Mouse (Mus musculus): ENCODE measurements around the gene Dph1. TPM values are rescaled to one million over a fixed set of nuclear protein-coding genes. Genes with fewer than 3 reads are reported as not detected.
A peak's percentile ranks its signal among the peaks of the same experiment; 100 is the strongest.

Gene Dph1
- polyA plus RNA-seq, 1 experiment, result 33.8 TPM

DNA sequence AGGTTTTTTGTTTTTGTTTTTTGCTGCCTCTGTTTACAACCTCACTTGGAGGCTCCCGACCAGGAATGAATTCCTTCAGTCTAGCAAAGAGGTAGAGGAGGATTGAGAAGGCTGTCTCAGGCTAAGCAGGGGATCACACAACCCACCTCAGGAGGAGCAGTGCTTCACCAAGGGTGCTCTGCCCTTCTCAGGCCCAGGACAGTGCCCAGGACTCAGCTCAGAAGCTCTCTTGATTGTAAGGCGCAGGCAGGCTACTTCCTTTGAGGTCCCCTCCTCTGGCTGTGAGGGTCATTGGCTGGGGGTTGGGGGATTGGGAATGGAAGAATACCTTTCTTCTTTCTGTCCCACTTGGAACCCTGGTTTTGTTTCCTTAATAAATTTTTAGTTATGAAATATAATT lies 27.0 kb downstream of the Dph1 start:
- no peak overlapping the region for H3K4me3 ChIP-seq (ENCODE audit: control insufficient read depth, insufficient read depth, low read length)

DNA sequence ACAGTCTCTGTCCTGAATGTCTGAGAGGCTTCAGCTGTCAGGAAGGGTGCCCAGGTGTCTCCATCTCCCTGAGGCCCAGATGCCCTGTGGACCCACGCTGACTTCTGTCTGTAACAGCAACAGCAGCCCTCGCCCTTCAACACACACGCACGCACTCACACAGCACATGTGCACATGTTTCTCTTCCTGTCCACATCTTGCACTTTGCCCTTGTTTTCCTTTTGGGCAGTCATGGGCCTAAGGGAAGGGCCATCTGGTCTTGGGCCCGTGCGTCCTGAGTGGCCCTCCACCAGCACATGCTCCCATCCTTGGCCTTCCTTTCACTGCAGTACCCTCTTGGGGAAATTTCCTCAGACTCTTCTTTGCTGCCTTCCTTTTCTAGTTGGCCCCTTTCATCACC lies 27.7 kb downstream of the Dph1 start:
- Histone ChIP-seq H3K4me3 (ENCODE audit: control insufficient read depth, insufficient read depth, low read length) (no peak overlapping the region), H3K27ac (ENCODE audit: control insufficient read depth, insufficient read depth, low read length) (no peak overlapping the region), H3K36me3 (ENCODE audit: control insufficient read depth, insufficient read depth, low read length) (peaks cover 7% of the 10 kb centered on the region; the same call in 1 of the 2 replicates), H3K27me3 (ENCODE audit: control insufficient read depth, insufficient read depth, low read length) (peaks cover 26% of the 10 kb centered on the region), H3K4me1 (replicated peaks; ENCODE audit: control insufficient read depth, insufficient read depth, low read length) (peaks cover 26% of the 10 kb centered on the region)
- no peak for DNase-seq
- WGBS, result 93% methylated on average over 6 of the region's 6 CpGs
- no peak for TF ChIP-seq POLR2A (IDR thresholded peaks at IDR 0.05; ENCODE audit: control insufficient read depth, extremely low read depth, insufficient read depth, low read length, poor library complexity)
- TF ChIP-seq CTCF (IDR thresholded peaks at IDR 0.05; ENCODE audit: borderline replicate concordance, control insufficient read depth, extremely low read depth, insufficient read depth, low read length, poor library complexity), result no peak

More for the DNA sequence above, 27.0 kb downstream of the Dph1 start:
- no peak for DNase-seq
- peaks cover 32% of the 10 kb centered on the region for H3K27me3 ChIP-seq (ENCODE audit: control insufficient read depth, insufficient read depth, low read length)
- no peak for TF ChIP-seq CTCF (IDR thresholded peaks at IDR 0.05; ENCODE audit: borderline replicate concordance, control insufficient read depth, extremely low read depth, insufficient read depth, low read length, poor library complexity)
- TF ChIP-seq POLR2A (IDR thresholded peaks at IDR 0.05; ENCODE audit: control insufficient read depth, extremely low read depth, insufficient read depth, low read length, poor library complexity), result no peak
- peaks cover 7% of the 10 kb centered on the region; the same call in 1 of the 2 replicates for H3K36me3 ChIP-seq (ENCODE audit: control insufficient read depth, insufficient read depth, low read length)
- H3K27ac ChIP-seq (ENCODE audit: control insufficient read depth, insufficient read depth, low read length), result no peak overlapping the region
- 98% methylated on average over 2 of the region's 2 CpGs for WGBS
- H3K4me1 ChIP-seq (replicated peaks; ENCODE audit: control insufficient read depth, insufficient read depth, low read length), result peaks cover 32% of the 10 kb centered on the region

DNA sequence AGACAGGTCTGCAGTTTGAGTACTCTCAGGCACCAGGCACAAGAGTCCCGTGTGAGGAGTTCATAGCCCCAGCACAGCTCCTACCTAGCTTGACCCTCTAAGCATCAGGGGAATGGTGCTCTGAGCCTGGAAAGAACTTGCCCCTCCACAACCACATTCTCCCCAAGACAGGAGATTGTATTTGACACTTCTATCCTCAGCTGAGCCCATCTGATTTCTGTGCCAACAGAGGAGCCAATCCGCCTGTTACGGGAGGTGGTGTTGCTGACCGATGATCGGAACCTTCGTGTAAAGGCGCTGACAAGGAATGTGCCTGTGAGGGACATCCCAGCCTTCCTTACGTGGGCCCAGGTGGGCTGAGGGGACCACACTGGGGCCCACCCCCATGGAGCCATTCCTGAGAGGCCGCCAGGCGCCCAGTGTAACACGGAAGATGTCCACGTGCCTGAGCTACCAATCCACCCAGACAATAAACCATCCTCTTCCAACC lies 28.4 kb downstream of the Dph1 start:
- Histone ChIP-seq H3K27ac (ENCODE audit: control insufficient read depth, insufficient read depth, low read length) (no peak overlapping the region), H3K4me3 (ENCODE audit: control insufficient read depth, insufficient read depth, low read length) (no peak overlapping the region), H3K4me1 (replicated peaks; ENCODE audit: control insufficient read depth, insufficient read depth, low read length) (peaks cover 22% of the 10 kb centered on the region), H3K27me3 (ENCODE audit: control insufficient read depth, insufficient read depth, low read length) (peaks cover 20% of the 10 kb centered on the region), H3K36me3 (ENCODE audit: control insufficient read depth, insufficient read depth, low read length) (peaks cover 7% of the 10 kb centered on the region; the same call in 1 of the 2 replicates)
- 87% methylated on average over 12 of the region's 12 CpGs for WGBS
- no peak for DNase-seq
- TF ChIP-seq POLR2A (IDR thresholded peaks at IDR 0.05; ENCODE audit: control insufficient read depth, extremely low read depth, insufficient read depth, low read length, poor library complexity) (no peak), CTCF (IDR thresholded peaks at IDR 0.05; ENCODE audit: borderline replicate concordance, control insufficient read depth, extremely low read depth, insufficient read depth, low read length, poor library complexity) (no peak)

DNA sequence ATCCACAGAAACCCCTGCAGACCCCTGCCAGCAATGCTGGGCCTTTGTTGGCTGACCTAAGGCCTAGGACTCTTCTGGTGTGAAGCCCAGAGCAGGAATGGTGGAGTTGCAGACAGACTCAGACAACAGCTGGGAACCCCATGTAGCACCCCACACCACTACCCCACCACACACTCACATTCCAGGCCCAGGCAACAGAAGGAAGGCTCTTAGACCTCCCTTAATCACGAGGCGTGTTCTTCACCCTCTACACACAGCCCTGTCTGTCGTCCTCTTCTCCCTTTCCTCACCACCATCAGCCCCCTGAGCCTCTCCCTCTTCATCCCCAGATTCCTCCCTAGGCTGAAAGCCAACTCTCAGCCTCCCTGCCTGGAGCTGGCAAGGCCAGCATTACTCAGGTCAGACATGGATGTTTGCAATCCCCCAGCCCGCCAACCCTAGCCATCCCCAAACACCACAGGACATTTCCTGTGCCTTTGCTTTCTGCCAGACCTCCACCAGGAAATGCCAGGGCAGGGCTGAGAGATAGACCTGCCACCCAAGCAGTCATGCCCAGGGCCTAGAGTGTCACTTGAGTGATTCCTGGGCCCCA lies 29.5 kb downstream of the Dph1 start:
- Histone ChIP-seq H3K27ac (ENCODE audit: control insufficient read depth, insufficient read depth, low read length) (no peak overlapping the region), H3K27me3 (ENCODE audit: control insufficient read depth, insufficient read depth, low read length) (peaks cover 9% of the 10 kb centered on the region; the same call in 1 of the 2 replicates), H3K4me3 (ENCODE audit: control insufficient read depth, insufficient read depth, low read length) (no peak overlapping the region), H3K4me1 (replicated peaks; ENCODE audit: control insufficient read depth, insufficient read depth, low read length) (peaks cover 10% of the 10 kb centered on the region), H3K36me3 (ENCODE audit: control insufficient read depth, insufficient read depth, low read length) (peaks cover 7% of the 10 kb centered on the region; the same call in 1 of the 2 replicates)
- DNase-seq, result no peak
- 90% methylated on average over 4 of the region's 4 CpGs for WGBS
- TF ChIP-seq CTCF (IDR thresholded peaks at IDR 0.05; ENCODE audit: borderline replicate concordance, control insufficient read depth, extremely low read depth, insufficient read depth, low read length, poor library complexity), result no peak
- TF ChIP-seq POLR2A (IDR thresholded peaks at IDR 0.05; ENCODE audit: control insufficient read depth, extremely low read depth, insufficient read depth, low read length, poor library complexity), result no peak

DNA sequence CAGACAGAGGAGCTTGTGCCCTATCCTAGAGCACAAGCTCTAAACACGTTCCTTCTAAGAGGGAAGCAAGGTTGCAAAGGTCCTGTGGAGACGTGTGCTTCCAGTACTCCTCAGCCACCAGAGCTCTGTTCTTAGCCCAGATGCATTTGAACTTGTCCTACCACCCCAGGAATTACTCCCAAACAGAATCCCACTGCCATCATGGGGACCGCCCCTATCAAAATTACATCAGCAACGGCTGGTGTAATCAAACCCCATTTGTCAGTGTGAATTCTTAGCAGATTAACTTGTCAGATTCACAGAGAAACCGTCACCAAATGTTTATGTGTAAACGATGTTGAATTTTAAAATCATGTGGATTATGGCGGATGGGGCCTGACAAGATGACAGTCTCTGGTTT lies 30.1 kb downstream of the Dph1 start:
- Histone ChIP-seq H3K36me3 (ENCODE audit: control insufficient read depth, insufficient read depth, low read length) (peaks cover 7% of the 10 kb centered on the region; the same call in 1 of the 2 replicates), H3K27ac (ENCODE audit: control insufficient read depth, insufficient read depth, low read length) (no peak overlapping the region), H3K4me1 (replicated peaks; ENCODE audit: control insufficient read depth, insufficient read depth, low read length) (peaks cover 6% of the 10 kb centered on the region), H3K27me3 (ENCODE audit: control insufficient read depth, insufficient read depth, low read length) (peaks cover 3% of the 10 kb centered on the region; the same call in 1 of the 2 replicates), H3K4me3 (ENCODE audit: control insufficient read depth, insufficient read depth, low read length) (no peak overlapping the region)
- 90% methylated on average over 7 of the region's 7 CpGs for WGBS
- DNase-seq, result no peak
- TF ChIP-seq POLR2A (IDR thresholded peaks at IDR 0.05; ENCODE audit: control insufficient read depth, extremely low read depth, insufficient read depth, low read length, poor library complexity) (no peak), CTCF (IDR thresholded peaks at IDR 0.05; ENCODE audit: borderline replicate concordance, control insufficient read depth, extremely low read depth, insufficient read depth, low read length, poor library complexity) (no peak)

DNA sequence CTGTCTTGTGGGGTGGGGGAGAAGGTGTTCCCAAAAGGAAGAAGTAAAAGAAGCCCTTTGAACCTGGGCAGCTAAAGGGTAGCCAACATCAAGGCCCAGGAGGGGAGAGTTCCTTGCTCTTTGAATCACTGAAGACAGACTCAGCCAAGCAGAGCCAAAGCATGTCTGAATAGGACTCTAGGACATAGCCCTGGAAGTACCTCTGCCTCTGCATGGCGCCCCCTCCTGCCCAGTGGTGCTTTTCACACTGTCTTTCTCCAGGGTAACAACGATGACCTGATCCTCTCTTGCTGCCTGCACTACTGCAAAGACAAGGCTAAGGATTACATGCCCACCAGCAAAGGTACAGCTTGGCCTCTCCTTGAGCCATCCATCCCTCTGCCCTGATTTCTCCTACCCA lies 31.5 kb downstream of the Dph1 start:
- peak; percentile 47 for DNase-seq
- TF ChIP-seq CTCF (IDR thresholded peaks at IDR 0.05; ENCODE audit: borderline replicate concordance, control insufficient read depth, extremely low read depth, insufficient read depth, low read length, poor library complexity) (peak; percentile 32; the same call in 1 of the 2 replicates), POLR2A (IDR thresholded peaks at IDR 0.05; ENCODE audit: control insufficient read depth, extremely low read depth, insufficient read depth, low read length, poor library complexity) (no peak)
- no peak overlapping the region for H3K27ac ChIP-seq (ENCODE audit: control insufficient read depth, insufficient read depth, low read length)

More for the DNA sequence above, 31.5 kb downstream of the Dph1 start:
- Histone ChIP-seq H3K36me3 (ENCODE audit: control insufficient read depth, insufficient read depth, low read length) (peaks cover 7% of the 10 kb centered on the region; the same call in 1 of the 2 replicates), H3K27me3 (ENCODE audit: control insufficient read depth, insufficient read depth, low read length) (no peaks in the 10 kb centered on the region), H3K4me3 (ENCODE audit: control insufficient read depth, insufficient read depth, low read length) (no peak overlapping the region), H3K4me1 (replicated peaks; ENCODE audit: control insufficient read depth, insufficient read depth, low read length) (no peaks in the 10 kb centered on the region)
- WGBS, result 81% methylated on average over 2 of the region's 2 CpGs

Measured in thymus, adult 2 months (tissue).